Mouse (Mus musculus) G1E (cell line): ENCODE measurements around the gene Nt5c1b.
A peak's percentile ranks its signal among the peaks of the same experiment; 100 is the strongest.

Experiments
- CTCF ChIP-seq: IDR thresholded peaks from 2 replicates; pipeline ENCODE4 v1.5.1; 2012; ENCODE audit warnings: low read depth, low read length, inconsistent platforms, mixed read lengths
- GATA1 ChIP-seq: IDR thresholded peaks from 2 replicates; pipeline ENCODE4 v1.6.1; 2012; ENCODE audit warnings: borderline replicate concordance, low read length, inconsistent platforms, mixed read lengths
- GATA2 ChIP-seq: IDR thresholded peaks from 2 replicates; pipeline ENCODE4 v1.6.1; 2012; ENCODE audit warnings: low read depth, low read length, inconsistent platforms, borderline replicate concordance
- POLR2AphosphoS5 ChIP-seq: IDR thresholded peaks from 2 replicates; pipeline ENCODE4 v1.6.1; 2012; ENCODE audit warnings: low read depth, low read length, inconsistent platforms; ENCODE audit not compliant: insufficient replicate concordance
- TAL1 ChIP-seq: conservative IDR thresholded peaks from 2 replicates; pipeline ENCODE4 v1.6.1; 2012; ENCODE audit warnings: low read depth, low read length, inconsistent platforms, mixed read lengths

DNA sequence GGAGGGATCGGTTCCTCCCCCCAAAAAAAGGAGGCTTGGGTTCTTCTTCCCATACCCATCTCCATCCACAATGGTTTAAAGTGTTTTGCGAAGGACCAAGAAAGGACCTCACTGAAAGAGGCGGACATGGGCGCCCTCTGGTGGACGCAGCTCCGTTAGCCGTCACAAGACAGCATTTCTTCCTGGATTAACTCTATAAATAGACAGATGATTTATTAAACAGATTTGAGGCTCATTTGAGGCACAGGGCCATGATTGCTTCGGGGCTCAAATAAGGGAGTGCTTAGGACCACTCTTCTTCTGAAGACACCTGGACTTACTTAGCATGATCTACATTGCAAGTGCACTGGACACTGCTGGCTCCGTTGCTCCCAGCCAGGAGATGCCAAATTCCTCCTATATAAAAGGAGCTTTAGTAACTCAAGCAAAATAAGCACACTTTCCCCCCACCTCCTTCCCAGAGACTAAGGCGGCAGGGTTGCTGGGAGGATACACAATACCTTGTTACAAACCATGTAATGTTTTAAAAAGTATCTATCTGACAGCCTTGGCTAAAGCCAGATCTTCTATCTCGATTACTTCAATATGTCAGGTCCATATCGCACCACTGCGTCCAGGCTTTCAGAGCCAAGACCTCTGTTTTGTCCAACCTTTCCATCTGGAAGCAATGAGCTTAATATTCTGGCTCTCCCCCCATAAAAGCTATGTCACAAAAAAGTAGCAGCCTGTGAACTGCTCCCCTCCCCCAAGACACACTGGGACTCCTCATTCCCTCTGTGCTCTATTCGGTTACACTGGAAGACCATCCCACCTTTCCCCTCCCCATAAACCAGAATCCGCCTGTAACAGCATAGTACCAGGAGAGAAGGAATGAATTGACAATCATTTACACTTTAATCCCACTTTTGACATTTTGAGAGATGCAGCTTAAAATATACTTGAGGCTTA is 68.6 kb downstream of the Nt5c1b start:
- peak; percentile 50 for TF ChIP-seq CTCF
- TF ChIP-seq POLR2AphosphoS5 = no peak
- TF ChIP-seq TAL1 = no peak
- TF ChIP-seq GATA1 = no peak
- TF ChIP-seq GATA2 = no peak
